Mouse (Mus musculus) megakaryocyte, embryonic 14.5 days (primary cell): ENCODE data around the gene Inpp4a. TPM values are rescaled to one million over a fixed set of nuclear protein-coding genes. Genes with fewer than 3 reads are reported as not detected.

Experiments
- H3K27me3 ChIP-seq: replicated peaks from 2 replicates; pipeline ENCODE3; 2012; ENCODE audit warnings: inconsistent platforms
- H3K36me3 ChIP-seq: replicated peaks from 2 replicates; pipeline ENCODE3; 2012; ENCODE audit warnings: low read length, inconsistent platforms, mixed read lengths
- H3K4me1 ChIP-seq: 2 replicates; pipeline ENCODE4 v1.6.1; 2012; ENCODE audit warnings: inconsistent platforms
- H3K4me3 ChIP-seq: replicated peaks from 2 replicates; pipeline ENCODE3; 2012; ENCODE audit warnings: moderate library complexity, mild to moderate bottlenecking, inconsistent platforms
- H3K9me3 ChIP-seq: 2 replicates; pipeline ENCODE4 v1.6.1; 2012; ENCODE audit warnings: inconsistent platforms
- FLI1 ChIP-seq: IDR thresholded peaks from 2 replicates; pipeline ENCODE4 v1.6.1; 2012; ENCODE audit warnings: low read length, inconsistent platforms, mixed read lengths
- GATA1 ChIP-seq: IDR thresholded peaks from 3 replicates; pipeline ENCODE4 v1.6.1; 2012; ENCODE audit warnings: mixed read lengths, low read length, inconsistent platforms, borderline replicate concordance
- polyA plus RNA-seq: library from polyadenylated mRNA; stranded (reverse); fragments of >175 nt; gene quantifications from 2 replicates; pipeline ENCODE4 v1.2.3, GENCODE M21; 2012; ENCODE audit warnings: low replicate concordance; ENCODE audit not compliant: insufficient read depth

The Inpp4a gene
- polyA plus RNA-seq, 1 experiment: 7.7 TPM

GRCm38 (mm10) chr1:37298904-37299303 is 761 bp upstream of the Inpp4a start:
- peaks cover 66% of the 10 kb centered on the region for H3K4me1 ChIP-seq
- H3K4me3 ChIP-seq: no peak overlapping the region
- TF ChIP-seq GATA1 (no peak), FLI1 (no peak)
- H3K9me3 ChIP-seq: 0 out of 2 replicates have a peak, but pooled peaks cover 7% of the 10 kb centered on the region
- no peaks in the 10 kb centered on the region for H3K36me3 ChIP-seq
- no peaks in the 10 kb centered on the region for H3K27me3 ChIP-seq

GRCm38 (mm10) chr1:37300650-37301049 is 985 bp downstream of the Inpp4a start:
- H3K4me3 ChIP-seq: peak overlapping the region; percentile 97
- TF ChIP-seq GATA1: no peak
- no peak for TF ChIP-seq FLI1
- peaks cover 81% of the 10 kb centered on the region for H3K4me1 ChIP-seq
- H3K36me3 ChIP-seq: peaks cover 6% of the 10 kb centered on the region
- 0 out of 2 replicates have a peak, but pooled peaks cover 3% of the 10 kb centered on the region for H3K9me3 ChIP-seq
- no peaks in the 10 kb centered on the region for H3K27me3 ChIP-seq

GRCm38 (mm10) chr1:37302801-37303200 is 3.1 kb downstream of the Inpp4a start:
- no peaks in the 10 kb centered on the region for H3K9me3 ChIP-seq

GRCm38 (mm10) chr1:37305691-37306287 is 6.1 kb downstream of the Inpp4a start:
- H3K4me3 ChIP-seq: no peak overlapping the region
- TF ChIP-seq GATA1 (no peak), FLI1 (no peak)
- H3K27me3 ChIP-seq: no peaks in the 10 kb centered on the region
- H3K9me3 ChIP-seq: no peaks in the 10 kb centered on the region
- peaks cover 99% of the 10 kb centered on the region for H3K4me1 ChIP-seq
- peaks cover 19% of the 10 kb centered on the region for H3K36me3 ChIP-seq

More at GRCm38 (mm10) chr1:37302801-37303200, 3.1 kb downstream of the Inpp4a start:
- H3K4me1 ChIP-seq: peaks cover 84% of the 10 kb centered on the region
- TF ChIP-seq GATA1 (no peak), FLI1 (no peak)
- no peaks in the 10 kb centered on the region for H3K27me3 ChIP-seq
- peak overlapping the region; percentile 8 for H3K4me3 ChIP-seq
- H3K36me3 ChIP-seq: peaks cover 17% of the 10 kb centered on the region

GRCm38 (mm10) chr1:37307586-37307985 is 7.9 kb downstream of the Inpp4a start:
- Histone ChIP-seq H3K27me3 (no peaks in the 10 kb centered on the region), H3K9me3 (no peaks in the 10 kb centered on the region), H3K4me3 (peak overlapping the region; percentile 38), H3K4me1 (peaks cover 99% of the 10 kb centered on the region), H3K36me3 (peaks cover 19% of the 10 kb centered on the region)
- TF ChIP-seq GATA1: no peak
- no peak for TF ChIP-seq FLI1

- H3K4me3 ChIP-seq: peak overlapping the region; percentile 38
- no peak for TF ChIP-seq FLI1
- TF ChIP-seq GATA1: no peak
- H3K27me3 ChIP-seq: no peaks in the 10 kb centered on the region
- H3K4me1 ChIP-seq: peaks cover 99% of the 10 kb centered on the region
- no peaks in the 10 kb centered on the region for H3K9me3 ChIP-seq
- H3K36me3 ChIP-seq: peaks cover 19% of the 10 kb centered on the region
Observed at GRCm38 (mm10) chr1:37308021-37308742, 8.5 kb downstream of the Inpp4a start.

GRCm38 (mm10) chr1:37308743-37309100 is 9.1 kb downstream of the Inpp4a start:
- Histone ChIP-seq H3K4me3 (peak overlapping the region; percentile 76), H3K36me3 (peaks cover 19% of the 10 kb centered on the region), H3K9me3 (no peaks in the 10 kb centered on the region), H3K4me1 (peaks cover 99% of the 10 kb centered on the region), H3K27me3 (no peaks in the 10 kb centered on the region)
- TF ChIP-seq GATA1 (no peak), FLI1 (no peak)

GRCm38 (mm10) chr1:37309939-37310515 is 10.4 kb downstream of the Inpp4a start:
- TF ChIP-seq GATA1 (no peak), FLI1 (no peak)
- Histone ChIP-seq H3K27me3 (no peaks in the 10 kb centered on the region), H3K4me3 (no peak overlapping the region), H3K4me1 (peaks cover 99% of the 10 kb centered on the region), H3K9me3 (no peaks in the 10 kb centered on the region), H3K36me3 (peaks cover 13% of the 10 kb centered on the region)

- no peaks in the 10 kb centered on the region for H3K9me3 ChIP-seq
- peaks cover 99% of the 10 kb centered on the region for H3K4me1 ChIP-seq
- H3K36me3 ChIP-seq: peaks cover 7% of the 10 kb centered on the region
- no peaks in the 10 kb centered on the region for H3K27me3 ChIP-seq
- no peak for TF ChIP-seq FLI1
- TF ChIP-seq GATA1: no peak
- H3K4me3 ChIP-seq: peak overlapping the region; percentile 67
Observed at GRCm38 (mm10) chr1:37314338-37314737, 14.7 kb downstream of the Inpp4a start.

- Histone ChIP-seq H3K4me1 (peaks cover 97% of the 10 kb centered on the region), H3K9me3 (no peaks in the 10 kb centered on the region), H3K36me3 (peaks cover 17% of the 10 kb centered on the region), H3K27me3 (no peaks in the 10 kb centered on the region), H3K4me3 (peak overlapping the region; percentile 84)
- TF ChIP-seq FLI1 (no peak), GATA1 (no peak)
Observed at GRCm38 (mm10) chr1:37317644-37318285, 18.1 kb downstream of the Inpp4a start.
